Mouse (Mus musculus) hindbrain, embryonic 16.5 days (tissue): Measurements from ENCODE around the gene Cipc. TPM values are rescaled to one million over a fixed set of nuclear protein-coding genes. Genes with fewer than 3 reads are reported as not detected.

Experiments used
- ATAC-seq: fragments of 200-750 bp; cut with Nextera tagmentation; 2 replicates; pipeline ENCODE4 v1.8.0; 2017; ENCODE audit warnings: moderate TSS enrichment, moderate library complexity
- H3K27ac ChIP-seq: fragments of 300-500 bp; sonication (generic); 2 replicates; pipeline ENCODE4 v1.5.1; 2014; ENCODE audit warnings: low read depth, mild to moderate bottlenecking, control low read depth, low read length, moderate library complexity
- H3K27me3 ChIP-seq: fragments of 300-500 bp; sonication (generic); replicated peaks from 2 replicates; pipeline ENCODE4 v1.6.1; 2014; ENCODE audit warnings: low read length; ENCODE audit not compliant: control insufficient read depth, insufficient read depth
- H3K36me3 ChIP-seq: fragments of 300-500 bp; sonication (generic); 2 replicates; pipeline ENCODE4 v1.6.1; 2014; ENCODE audit warnings: mild to moderate bottlenecking, low read length, moderate library complexity, mixed read lengths; ENCODE audit not compliant: control insufficient read depth, insufficient read depth
- H3K4me1 ChIP-seq: fragments of 300-500 bp; sonication (generic); 2 replicates; pipeline ENCODE4 v1.6.1; 2014; ENCODE audit warnings: low read depth, low read length; ENCODE audit not compliant: control insufficient read depth, insufficient read depth
- H3K4me2 ChIP-seq: fragments of 300-500 bp; sonication (generic); 2 replicates; pipeline ENCODE4 v1.6.1; 2014; ENCODE audit warnings: mild to moderate bottlenecking, low read length, control low read depth, moderate library complexity
- H3K4me3 ChIP-seq: fragments of 300-500 bp; sonication (generic); 2 replicates; pipeline ENCODE4 v1.5.1; 2014; ENCODE audit warnings: mild to moderate bottlenecking, low read length, control low read depth, moderate library complexity
- H3K9ac ChIP-seq: fragments of 300-500 bp; sonication (generic); 2 replicates; pipeline ENCODE4 v1.6.1; 2014; ENCODE audit warnings: low read depth, mild to moderate bottlenecking, control low read depth, low read length, moderate library complexity
- H3K9me3 ChIP-seq: fragments of 300-500 bp; sonication (generic); 2 replicates; pipeline ENCODE4 v1.6.1; 2014; ENCODE audit warnings: mild to moderate bottlenecking, low read length, moderate library complexity; ENCODE audit not compliant: control insufficient read depth
- WGBS: fragments of 180-500 bp; shearing (Covaris S2); extraction: QIAGEN DNeasy Blood & Tissue Kit; methylation state at CpG from one replicate; pipeline ENCODE4 v1.1.7; 2014; 5-methylcytosine and 5-hydroxymethylcytosine counted together
- polyA plus RNA-seq: library from polyadenylated mRNA; unstranded; fragments of >200 nt; fragmentation: Nextera tagmentation; extraction: Ambion mirVana; gene quantifications from 2 replicates; pipeline ENCODE4 v1.2.1, GENCODE M21; 2015

The Cipc gene
- polyA plus RNA-seq, 1 experiment from 2014 or later: 43.4 TPM

- no peaks in the 10 kb centered on the region for H3K27me3 ChIP-seq
- ATAC-seq: peak; percentile 89
- WGBS: 16% methylated on average over 10 of the region's 10 CpGs
- peaks cover 14% of the 10 kb centered on the region for H3K4me1 ChIP-seq
- no peaks in the 10 kb centered on the region for H3K9me3 ChIP-seq
- H3K4me3 ChIP-seq: no peak overlapping the region
- H3K27ac ChIP-seq: peak overlapping the region; percentile 85
- no peaks in the 10 kb centered on the region for H3K36me3 ChIP-seq
- peak overlapping the region; percentile 49 for H3K9ac ChIP-seq
- peak overlapping the region; percentile 32 for H3K4me2 ChIP-seq
These were observed 35.3 kb upstream of the Cipc start for GRCm38 (mm10) chr12:86911482-86911931.

GRCm38 (mm10) chr12:86912335-86913093 is 34.3 kb upstream of the Cipc start:
- WGBS: 7% methylated on average over 22 of the region's 22 CpGs
- no peaks in the 10 kb centered on the region for H3K9me3 ChIP-seq
- H3K4me3 ChIP-seq: no peak overlapping the region
- no peaks in the 10 kb centered on the region for H3K36me3 ChIP-seq
- H3K4me1 ChIP-seq: peaks cover 17% of the 10 kb centered on the region
- no peaks in the 10 kb centered on the region for H3K27me3 ChIP-seq
- peak overlapping the region; percentile 49 for H3K9ac ChIP-seq
- 0 out of 2 replicates have a peak, but pooled peaks have one; percentile 24 for ATAC-seq
- peak overlapping the region; percentile 85 for H3K27ac ChIP-seq
- H3K4me2 ChIP-seq: no peak overlapping the region

- 49% methylated on average over 2 of the region's 2 CpGs for WGBS
- Histone ChIP-seq H3K9me3 (no peaks in the 10 kb centered on the region), H3K9ac (peak overlapping the region; percentile 20; the same call in 1 of the 2 replicates), H3K36me3 (no peaks in the 10 kb centered on the region), H3K4me2 (no peak overlapping the region), H3K4me1 (peaks cover 35% of the 10 kb centered on the region), H3K4me3 (no peak overlapping the region), H3K27me3 (no peaks in the 10 kb centered on the region), H3K27ac (peak overlapping the region; percentile 14; the same call in 1 of the 2 replicates)
- ATAC-seq: no peak
These were observed 32.5 kb upstream of the Cipc start for GRCm38 (mm10) chr12:86914351-86914750.

GRCm38 (mm10) chr12:86914756-86915155 is 32.1 kb upstream of the Cipc start:
- 60% methylated on average over 6 of the region's 6 CpGs for WGBS
- ATAC-seq: no peak
- H3K36me3 ChIP-seq: no peaks in the 10 kb centered on the region
- H3K9ac ChIP-seq: no peak overlapping the region
- H3K27me3 ChIP-seq: no peaks in the 10 kb centered on the region
- no peaks in the 10 kb centered on the region for H3K9me3 ChIP-seq
- H3K4me2 ChIP-seq: no peak overlapping the region
- peaks cover 38% of the 10 kb centered on the region for H3K4me1 ChIP-seq
- peak overlapping the region; percentile 14; the same call in 1 of the 2 replicates for H3K27ac ChIP-seq
- H3K4me3 ChIP-seq: no peak overlapping the region

- Histone ChIP-seq H3K36me3 (no peaks in the 10 kb centered on the region), H3K9ac (no peak overlapping the region), H3K27me3 (no peaks in the 10 kb centered on the region), H3K4me2 (no peak overlapping the region), H3K4me3 (no peak overlapping the region), H3K9me3 (no peaks in the 10 kb centered on the region), H3K4me1 (peaks cover 38% of the 10 kb centered on the region), H3K27ac (no peak overlapping the region)
- 66% methylated on average over 7 of the region's 7 CpGs for WGBS
- ATAC-seq: no peak
These were observed 31.2 kb upstream of the Cipc start for GRCm38 (mm10) chr12:86915617-86916016.

- Histone ChIP-seq H3K27me3 (no peaks in the 10 kb centered on the region), H3K9ac (0 out of 2 replicates have a peak overlapping the region, but pooled peaks have one; percentile 2), H3K4me3 (no peak overlapping the region), H3K4me1 (peaks cover 29% of the 10 kb centered on the region), H3K9me3 (no peaks in the 10 kb centered on the region), H3K36me3 (no peaks in the 10 kb centered on the region), H3K27ac (peak overlapping the region; percentile 89), H3K4me2 (no peak overlapping the region)
- ATAC-seq: no peak
- WGBS: 81% methylated on average over 7 of the region's 7 CpGs
These were observed 29.9 kb upstream of the Cipc start for GRCm38 (mm10) chr12:86916796-86917573.

- 7% methylated on average over 11 of the region's 11 CpGs for WGBS
- Histone ChIP-seq H3K27ac (peak overlapping the region; percentile 89), H3K36me3 (no peaks in the 10 kb centered on the region), H3K9ac (peak overlapping the region; percentile 53), H3K9me3 (no peaks in the 10 kb centered on the region), H3K4me1 (peaks cover 24% of the 10 kb centered on the region), H3K4me3 (no peak overlapping the region), H3K4me2 (0 out of 2 replicates have a peak overlapping the region, but pooled peaks have one; percentile 14), H3K27me3 (no peaks in the 10 kb centered on the region)
- ATAC-seq: peak; percentile 42
These were observed 28.4 kb upstream of the Cipc start for GRCm38 (mm10) chr12:86918361-86918967.

- H3K36me3 ChIP-seq: no peaks in the 10 kb centered on the region
- no peaks in the 10 kb centered on the region for H3K9me3 ChIP-seq
- 46% methylated on average over 17 of the region's 17 CpGs for WGBS
- no peak overlapping the region for H3K4me3 ChIP-seq
- H3K9ac ChIP-seq: peak overlapping the region; percentile 41; the same call in 1 of the 2 replicates
- H3K4me2 ChIP-seq: peak overlapping the region; percentile 13; the same call in 1 of the 2 replicates
- H3K27me3 ChIP-seq: no peaks in the 10 kb centered on the region
- ATAC-seq: peak; percentile 66
- H3K4me1 ChIP-seq: peaks cover 26% of the 10 kb centered on the region
- H3K27ac ChIP-seq: peak overlapping the region; percentile 89
These were observed 27.7 kb upstream of the Cipc start for GRCm38 (mm10) chr12:86918983-86919722.
